ENCODE assay signal across 9 mouse cellular contexts in genomic region chr2:145382908-145383770, GRCm38 (mm10).
DNase-seq lines count a peak whose midpoint lies in the region; ATAC-seq lines count a peak whose summit lies in the region.
"Had no signal": no experiment of that assay in that cellular context is flagged by ENCODE, and none has a peak within 500 bp of the region (broad histone marks: within the 10 kb centered on the region; RNA-seq: fewer than 3 reads in every experiment).

No protein-coding gene starts in this region.

- H3K9me3 ChIP-seq in hindbrain, embryonic 13.5 days = no peaks in the 10 kb centered on the region
- no peaks in the 10 kb centered on the region for H3K9me3 ChIP-seq in hindbrain, embryonic 12.5 days (replicated peaks)
- H3K9me3 ChIP-seq in midbrain, embryonic 16.5 days (replicated peaks; ENCODE audit: control insufficient read depth, low read length, poor library complexity, severe bottlenecking) = no peaks in the 10 kb centered on the region
- H3K9me3 ChIP-seq: limb, embryonic 12.5 days had no signal

- no peaks in the 10 kb centered on the region for H3K4me1 ChIP-seq in hindbrain, embryonic 13.5 days (replicated peaks)
- 0 out of 2 replicates have a peak, but pooled peaks cover 5% of the 10 kb centered on the region for H3K4me1 ChIP-seq in hindbrain, embryonic 12.5 days
- H3K4me1 ChIP-seq in midbrain, embryonic 16.5 days (ENCODE audit: control insufficient read depth, insufficient read depth, low read length) = no peaks in the 10 kb centered on the region

- no peaks in the 10 kb centered on the region for H3K36me3 ChIP-seq in hindbrain, embryonic 13.5 days
- no peaks in the 10 kb centered on the region for H3K36me3 ChIP-seq in hindbrain, embryonic 12.5 days
- no peaks in the 10 kb centered on the region for H3K36me3 ChIP-seq in midbrain, embryonic 16.5 days (ENCODE audit: control insufficient read depth, insufficient read depth, low read length)
- H3K36me3 ChIP-seq: limb, embryonic 12.5 days had no signal

- H3K27ac ChIP-seq in hindbrain, embryonic 13.5 days = no peak overlapping the region
- H3K27ac ChIP-seq in hindbrain, embryonic 12.5 days = no peak overlapping the region
- no peak overlapping the region; the same call in 1 of the 2 replicates for H3K27ac ChIP-seq in midbrain, embryonic 16.5 days (ENCODE audit: low read length)
- H3K27ac ChIP-seq: limb, embryonic 12.5 days had no signal

- H3K9ac ChIP-seq in hindbrain, embryonic 13.5 days = no peak overlapping the region
- no peak overlapping the region for H3K9ac ChIP-seq in hindbrain, embryonic 12.5 days
- no peak overlapping the region for H3K9ac ChIP-seq in midbrain, embryonic 16.5 days (ENCODE audit: low read depth, low read length)
- H3K9ac ChIP-seq: limb, embryonic 12.5 days had no signal

- H3K4me3 ChIP-seq in hindbrain, embryonic 13.5 days = no peak overlapping the region
- H3K4me3 ChIP-seq in hindbrain, embryonic 12.5 days = no peak overlapping the region
- no peak overlapping the region for H3K4me3 ChIP-seq in midbrain, embryonic 16.5 days (ENCODE audit: low read depth, low read length)
- H3K4me3 ChIP-seq: limb, embryonic 12.5 days had no signal

- no peaks in the 10 kb centered on the region for H3K27me3 ChIP-seq in hindbrain, embryonic 13.5 days
- no peaks in the 10 kb centered on the region for H3K27me3 ChIP-seq in hindbrain, embryonic 12.5 days
- H3K27me3 ChIP-seq in midbrain, embryonic 16.5 days (ENCODE audit: control insufficient read depth, insufficient read depth, low read depth, low read length) = no peaks in the 10 kb centered on the region
- H3K27me3 ChIP-seq: limb, embryonic 12.5 days had no signal

- no peak overlapping the region for H3K4me2 ChIP-seq in hindbrain, embryonic 13.5 days
- no peak overlapping the region for H3K4me2 ChIP-seq in hindbrain, embryonic 12.5 days (replicated peaks)
- H3K4me2 ChIP-seq in midbrain, embryonic 16.5 days (ENCODE audit: low read length) = no peak overlapping the region; the same call in 1 of the 2 replicates
- H3K4me2 ChIP-seq: limb, embryonic 12.5 days had no signal

- peak; percentile 77 for ATAC-seq in hindbrain, embryonic 13.5 days (ENCODE audit: low FRiP score)
- no peak for ATAC-seq in hindbrain, embryonic 12.5 days (ENCODE audit: low FRiP score)
- peak; percentile 82 for ATAC-seq in midbrain, embryonic 16.5 days

- WGBS in hindbrain, embryonic 13.5 days = 78% methylated on average over 13 of the region's 13 CpGs
- 80% methylated on average over 13 of the region's 13 CpGs for WGBS in hindbrain, embryonic 12.5 days
- 67% methylated on average over 13 of the region's 13 CpGs for WGBS in midbrain, embryonic 16.5 days

- peak; percentile 78 for DNase-seq in cerebellum, adult 11 months
- DNase-seq in layer of hippocampus, adult 11-12 months (ENCODE audit: low spot score) = peak; percentile 44
- DNase-seq in thymus, adult 18-20 months = no peak
- no peak for DNase-seq in heart, postnatal 14 days
- DNase-seq in spleen, postnatal 4 days (ENCODE audit: low spot score in 2 of 2) = no peak

- intact Hi-C loops in heart, postnatal 14 days (cut with DNase I) = no loop called here

Comparison
In these comparisons a context has a peak if more than half of its experiments do, and no peak if none do; other contexts are left out.
1. DNase-seq: peak in cerebellum, adult 11 months (single experiment) and layer of hippocampus, adult 11-12 months (single experiment); none in thymus, adult 18-20 months (0 of 2), heart, postnatal 14 days (0 of 2) and spleen, postnatal 4 days (0 of 2).